Mouse (Mus musculus) G1E (cell line): Measurements from ENCODE around the gene Hp. TPM values are rescaled to one million over a fixed set of nuclear protein-coding genes. Genes with fewer than 3 reads are reported as not detected.
A peak's percentile ranks its signal among the peaks of the same experiment; 100 is the strongest.

ENCODE experiments used
- ATAC-seq: 2 replicates; pipeline ENCODE4 v1.8.0; 2016; ENCODE audit warnings: mild to moderate bottlenecking; ENCODE audit not compliant: insufficient number of reproducible peaks, poor library complexity, low FRiP score, severe bottlenecking; ENCODE audit errors: extremely low read depth
- DNase-seq: peaks from one replicate; pipeline ENCODE4 v3.0.0; 2012; ENCODE audit warnings: low spot score
- H3K27me3 ChIP-seq: 2 replicates; pipeline ENCODE4 v1.6.1; 2012; ENCODE audit warnings: mild to moderate bottlenecking, low read length, inconsistent platforms; ENCODE audit not compliant: insufficient read depth
- H3K36me3 ChIP-seq: replicated peaks from 2 replicates; pipeline ENCODE3; 2012; ENCODE audit warnings: mild to moderate bottlenecking, inconsistent platforms
- H3K4me1 ChIP-seq: 2 replicates; pipeline ENCODE4 v1.6.1; 2012; ENCODE audit warnings: low read depth, low read length, inconsistent platforms, mixed read lengths; ENCODE audit not compliant: insufficient read depth
- H3K4me3 ChIP-seq: 2 replicates; pipeline ENCODE4 v1.5.1; 2012; ENCODE audit warnings: low read depth, mild to moderate bottlenecking, inconsistent platforms, low read length, moderate library complexity, mixed read lengths
- H3K9me3 ChIP-seq: replicated peaks from 2 replicates; pipeline ENCODE4 v1.6.1; 2012; ENCODE audit warnings: inconsistent platforms
- CTCF ChIP-seq: IDR thresholded peaks from 2 replicates; pipeline ENCODE4 v1.5.1; 2012; ENCODE audit warnings: low read depth, low read length, inconsistent platforms, mixed read lengths
- GATA1 ChIP-seq: IDR thresholded peaks from 2 replicates; pipeline ENCODE4 v1.6.1; 2012; ENCODE audit warnings: borderline replicate concordance, low read length, inconsistent platforms, mixed read lengths
- GATA2 ChIP-seq: IDR thresholded peaks from 2 replicates; pipeline ENCODE4 v1.6.1; 2012; ENCODE audit warnings: low read depth, low read length, inconsistent platforms, borderline replicate concordance
- POLR2AphosphoS5 ChIP-seq: IDR thresholded peaks from 2 replicates; pipeline ENCODE4 v1.6.1; 2012; ENCODE audit warnings: low read depth, low read length, inconsistent platforms; ENCODE audit not compliant: insufficient replicate concordance
- TAL1 ChIP-seq: conservative IDR thresholded peaks from 2 replicates; pipeline ENCODE4 v1.6.1; 2012; ENCODE audit warnings: low read depth, low read length, inconsistent platforms, mixed read lengths
- polyA plus RNA-seq: library from polyadenylated mRNA; stranded (reverse); fragments of >175 nt; gene quantifications from 2 replicates; pipeline ENCODE4 v1.2.3, GENCODE M21; 2012
- total RNA-seq, 2 experiments: library from RNA; stranded (forward) in 1 of 2; stranded (reverse) in 1 of 2; fragments of 200-1000 nt in 1 of 2; fragments of >200 nt in 1 of 2; fragmentation: Nextera tagmentation in 1 of 2; gene quantifications; 2 replicates each; pipeline ENCODE4 v1.2.3; 2014 to 2017

Hp gene
- total and polyA plus RNA-seq, 3 experiments, result 0.28 TPM; not detected in 2

- no peaks in the 10 kb centered on the region; the same call in 1 of the 2 replicates for H3K27me3 ChIP-seq
- ATAC-seq, result no peak
- peaks cover 70% of the 10 kb centered on the region for H3K36me3 ChIP-seq
- H3K4me1 ChIP-seq, result peaks cover 17% of the 10 kb centered on the region
- no peak for TF ChIP-seq POLR2AphosphoS5
- TF ChIP-seq CTCF, result no peak
- TF ChIP-seq TAL1, result no peak
- no peaks in the 10 kb centered on the region for H3K9me3 ChIP-seq
- no peak overlapping the region for H3K4me3 ChIP-seq
- DNase-seq, result no peak
These were observed 7.8 kb downstream of the Hp start for GRCm38 (mm10) chr8:109571139-109571538.

- Histone ChIP-seq H3K36me3 (peaks cover 52% of the 10 kb centered on the region), H3K4me3 (peak within 1 kb of the TSS; percentile 86), H3K4me1 (peaks cover 22% of the 10 kb centered on the region), H3K27me3 (no peaks in the 10 kb centered on the region), H3K9me3 (no peaks in the 10 kb centered on the region)
- peak; percentile 98 for DNase-seq
- ATAC-seq, result peak; percentile 98
- no peak for TF ChIP-seq GATA1
- no peak for TF ChIP-seq CTCF
- no peak for TF ChIP-seq POLR2AphosphoS5
- TF ChIP-seq TAL1, result no peak
- TF ChIP-seq GATA2, result no peak
These were observed 13.3 kb downstream of the Hp start, which contains the start of the genes Dhx38 and Txnl4b for GRCm38 (mm10) chr8:109565498-109566333. Dhx38 (minus strand) TSS chr8:109565861. Txnl4b (plus strand) TSS chr8:109565892.

- Histone ChIP-seq H3K27me3 (no peaks in the 10 kb centered on the region), H3K9me3 (no peaks in the 10 kb centered on the region), H3K36me3 (peaks cover 52% of the 10 kb centered on the region), H3K4me3 (peak overlapping the region; percentile 86), H3K4me1 (peaks cover 22% of the 10 kb centered on the region)
- ATAC-seq, result no peak
- TF ChIP-seq GATA2, result no peak
- no peak for TF ChIP-seq CTCF
- no peak for TF ChIP-seq TAL1
- TF ChIP-seq POLR2AphosphoS5, result no peak
- no peak for TF ChIP-seq GATA1
- DNase-seq, result no peak
These were observed 14.2 kb downstream of the Hp start for GRCm38 (mm10) chr8:109564766-109565165.

- no peak for ATAC-seq
These were observed 15.1 kb downstream of the Hp start for GRCm38 (mm10) chr8:109563881-109564280.

GRCm38 (mm10) chr8:109551663-109552062 lies 27.3 kb downstream of the Hp start:
- Histone ChIP-seq H3K9me3 (no peaks in the 10 kb centered on the region), H3K27me3 (no peaks in the 10 kb centered on the region), H3K36me3 (peaks cover 99% of the 10 kb centered on the region), H3K4me1 (no peaks in the 10 kb centered on the region), H3K4me3 (no peak overlapping the region)
- DNase-seq (no peak), ATAC-seq (0 out of 2 replicates have a peak, but pooled peaks have one; percentile 37)
- TF ChIP-seq CTCF (0 out of 2 replicates have a peak, but pooled peaks have one; percentile 48), TAL1 (no peak), GATA1 (no peak), POLR2AphosphoS5 (no peak), GATA2 (no peak)

More at GRCm38 (mm10) chr8:109563881-109564280, 15.1 kb downstream of the Hp start:
- Histone ChIP-seq H3K4me3 (peak overlapping the region; percentile 86; the same call in 1 of the 2 replicates), H3K36me3 (peaks cover 52% of the 10 kb centered on the region), H3K4me1 (peaks cover 22% of the 10 kb centered on the region), H3K9me3 (no peaks in the 10 kb centered on the region), H3K27me3 (no peaks in the 10 kb centered on the region)
- no peak for TF ChIP-seq GATA2
- no peak for TF ChIP-seq GATA1
- TF ChIP-seq TAL1, result no peak
- no peak for TF ChIP-seq POLR2AphosphoS5
- no peak for TF ChIP-seq CTCF
- DNase-seq, result no peak

GRCm38 (mm10) chr8:109544049-109544448 lies 34.9 kb downstream of the Hp start:
- ATAC-seq, result no peak
- Histone ChIP-seq H3K4me1 (peaks cover 4% of the 10 kb centered on the region), H3K36me3 (peaks cover 29% of the 10 kb centered on the region), H3K27me3 (no peaks in the 10 kb centered on the region), H3K4me3 (no peak overlapping the region), H3K9me3 (no peaks in the 10 kb centered on the region)
- no peak for DNase-seq
- TF ChIP-seq TAL1, result no peak
- TF ChIP-seq CTCF, result no peak
- no peak for TF ChIP-seq GATA2
- TF ChIP-seq GATA1, result no peak
- no peak for TF ChIP-seq POLR2AphosphoS5
